Mouse (Mus musculus) CH12.LX (cell line): ENCODE results near the gene Samd10. TPM values are rescaled to one million over a fixed set of nuclear protein-coding genes. Genes with fewer than 3 reads are reported as not detected.

ENCODE experiments used
- DNase-seq: peaks from one replicate; pipeline ENCODE4 v3.0.0-alpha.2; 2013; ENCODE audit errors: extremely low read depth
- H3K27ac ChIP-seq: 2 replicates; pipeline ENCODE4 v1.5.1; 2012; ENCODE audit warnings: low read depth, mild to moderate bottlenecking, control low read depth, moderate library complexity; ENCODE audit not compliant: insufficient read depth
- H3K27me3 ChIP-seq: replicated peaks from 2 replicates; pipeline ENCODE3; 2012; ENCODE audit warnings: inconsistent platforms
- H3K36me3 ChIP-seq, 2 experiments: replicated peaks in 1 of 2; 2 replicates each; pipeline versions ENCODE3 to v1.6.1; 2012; ENCODE audit warnings: inconsistent platforms in 1 of 2, low read length in 1 of 2, mild to moderate bottlenecking in 1 of 2, mixed read lengths in 1 of 2, moderate library complexity in 1 of 2; ENCODE audit not compliant: control insufficient read depth in 1 of 2, insufficient read depth in 1 of 2
- H3K4me1 ChIP-seq, 2 experiments: 2 replicates each; pipeline ENCODE4 v1.6.1; 2012; ENCODE audit warnings: inconsistent platforms in 1 of 2, moderate library complexity in 1 of 2; ENCODE audit not compliant: insufficient read depth in 2 of 2, control insufficient read depth in 1 of 2
- H3K4me2 ChIP-seq: 2 replicates; pipeline ENCODE4 v1.6.1; 2012; ENCODE audit warnings: low read depth, mild to moderate bottlenecking, control low read depth; ENCODE audit not compliant: poor library complexity, insufficient read depth, severe bottlenecking
- H3K4me3 ChIP-seq, 3 experiments: fragments of 150-350 bp in 1 of 3; sonication (generic) in 1 of 3; replicated peaks in 1 of 3; 2 replicates each; pipeline versions ENCODE3 to v1.5.1; 2011 to 2012; ENCODE audit warnings: low read depth in 2 of 3, low read length in 2 of 3, mild to moderate bottlenecking in 2 of 3, moderate library complexity in 2 of 3, control low read depth in 1 of 3, improper control_type of control experiment in 1 of 3, inconsistent platforms in 1 of 3, mixed read lengths in 1 of 3; ENCODE audit not compliant: poor library complexity in 1 of 3
- H3K79me2 ChIP-seq: replicated peaks from 2 replicates; pipeline ENCODE4 v1.6.1; 2012; ENCODE audit warnings: mild to moderate bottlenecking, moderate library complexity; ENCODE audit not compliant: control insufficient read depth, poor library complexity, insufficient read depth, severe bottlenecking; ENCODE audit errors: extremely low read depth
- H3K9ac ChIP-seq: 2 replicates; pipeline ENCODE4 v1.6.1; 2012; ENCODE audit warnings: low read depth, mild to moderate bottlenecking, control low read depth, moderate library complexity; ENCODE audit not compliant: insufficient read depth
- H3K9me3 ChIP-seq: replicated peaks from 2 replicates; pipeline ENCODE3; 2012; ENCODE audit warnings: low read length, inconsistent platforms, mixed read lengths
- CHD1 ChIP-seq: IDR thresholded peaks from 2 replicates; pipeline ENCODE4 v1.6.1; 2012; ENCODE audit warnings: low read depth, low read length, improper control_type of control experiment, inconsistent platforms
- CTCF ChIP-seq, 2 experiments: IDR thresholded peaks in 1 of 2; conservative IDR thresholded peaks in 1 of 2; 2 replicates each; pipeline ENCODE4 v1.5.1; 2011 to 2012; ENCODE audit warnings: low read depth in 2 of 2, low read length in 2 of 2, improper control_type of control experiment in 1 of 2, inconsistent platforms in 1 of 2, mild to moderate bottlenecking in 1 of 2, moderate library complexity in 1 of 2
- E2F4 ChIP-seq: IDR thresholded peaks from 2 replicates; pipeline ENCODE4 v1.6.1; 2011; ENCODE audit warnings: low read depth, low read length, improper control_type of control experiment; ENCODE audit not compliant: insufficient replicate concordance
- ELF1 ChIP-seq: IDR thresholded peaks from 2 replicates; pipeline ENCODE4 v1.6.1; 2014; ENCODE audit warnings: low read depth, mild to moderate bottlenecking, inconsistent platforms, low read length, improper control_type of control experiment
- GABPA ChIP-seq: IDR thresholded peaks from 2 replicates; pipeline ENCODE4 v1.6.1; 2012; ENCODE audit warnings: low read depth, low read length, improper control_type of control experiment, inconsistent platforms; ENCODE audit not compliant: insufficient replicate concordance
- HCFC1 ChIP-seq: IDR thresholded peaks from 2 replicates; pipeline ENCODE4 v1.6.1; 2012; ENCODE audit warnings: low read depth, mild to moderate bottlenecking, inconsistent platforms, low read length, improper control_type of control experiment
- IRF4 ChIP-seq: IDR thresholded peaks from 2 replicates; pipeline ENCODE4 v1.6.1; 2014; ENCODE audit warnings: low read depth, mild to moderate bottlenecking, inconsistent platforms, low read length, improper control_type of control experiment
- JUN ChIP-seq: IDR thresholded peaks from 2 replicates; pipeline ENCODE4 v1.6.1; 2011; ENCODE audit warnings: low read depth, mild to moderate bottlenecking, low read length, improper control_type of control experiment, moderate library complexity; ENCODE audit not compliant: insufficient read depth
- MAFK ChIP-seq: IDR thresholded peaks from 2 replicates; pipeline ENCODE4 v1.6.1; 2011; ENCODE audit warnings: low read length, improper control_type of control experiment; ENCODE audit not compliant: insufficient replicate concordance
- MAX ChIP-seq: IDR thresholded peaks from 2 replicates; pipeline ENCODE4 v1.6.1; 2011; ENCODE audit warnings: low read length, improper control_type of control experiment
- MEF2A ChIP-seq: IDR thresholded peaks from 2 replicates; pipeline ENCODE4 v1.6.1; 2014; ENCODE audit warnings: low read depth, mild to moderate bottlenecking, inconsistent platforms, low read length, improper control_type of control experiment, borderline replicate concordance
- NRF1 ChIP-seq: IDR thresholded peaks from 2 replicates; pipeline ENCODE4 v1.6.1; 2014; ENCODE audit warnings: low read depth, mild to moderate bottlenecking, inconsistent platforms, low read length, improper control_type of control experiment, moderate library complexity
- POLR2A ChIP-seq: IDR thresholded peaks from 2 replicates; pipeline ENCODE4 v1.6.1; 2011; ENCODE audit warnings: low read depth, mild to moderate bottlenecking, improper control_type of control experiment, low read length
- RAD21 ChIP-seq: IDR thresholded peaks from 2 replicates; pipeline ENCODE4 v1.6.1; 2011; ENCODE audit warnings: low read depth, mild to moderate bottlenecking, low read length, improper control_type of control experiment, moderate library complexity
- TBP ChIP-seq: conservative IDR thresholded peaks from 2 replicates; pipeline ENCODE4 v1.6.1; 2011; ENCODE audit warnings: low read depth, low read length, improper control_type of control experiment
- TCF12 ChIP-seq: IDR thresholded peaks from 2 replicates; pipeline ENCODE4 v1.6.1; 2014; ENCODE audit warnings: low read depth, mild to moderate bottlenecking, inconsistent platforms, low read length, improper control_type of control experiment
- USF2 ChIP-seq: conservative IDR thresholded peaks from 2 replicates; pipeline ENCODE4 v1.6.1; 2011; ENCODE audit warnings: low read depth, low read length, improper control_type of control experiment
- ZMIZ1 ChIP-seq: IDR thresholded peaks from 2 replicates; pipeline ENCODE4 v1.6.1; 2012; ENCODE audit warnings: low read depth, mild to moderate bottlenecking, inconsistent platforms, low read length, improper control_type of control experiment
- dilution Hi-C: fragments of 300-500 bp; cut with MboI; formaldehyde crosslinking; loops from 2 replicates; pipeline ENCODE4 v1.14.3; 2020; ENCODE audit warnings: low sequenced_read_pairs; ENCODE audit not compliant: extremely low pct_unique_long_range_greater_than_20kb, extremely low pct_ligation_motif_present
- in situ Hi-C: fragments of 300-500 bp; cut with MboI; formaldehyde crosslinking; loops from 3 replicates; pipeline ENCODE4 v1.14.3; 2019; ENCODE audit warnings: low sequenced_read_pairs, low pct_ligation_motif_present, low pct_unique_long_range_greater_than_20kb, mixed read lengths
- polyA plus RNA-seq: library from polyadenylated mRNA; unstranded; fragments of >175 nt; gene quantifications from 2 replicates; pipeline ENCODE4 v1.2.1, GENCODE M21; 2012; ENCODE audit warnings: low read depth; ENCODE audit not compliant: insufficient read length
- total RNA-seq, 2 experiments: library from RNA; depleted of rRNA; stranded (reverse); fragments of 300-350 nt in 1 of 2; fragments of >200 nt in 1 of 2; gene quantifications; 2 replicates each; pipeline ENCODE4 v1.2.3; 2012 to 2014

Samd10 gene
- total and polyA plus RNA-seq, 3 experiments: 0.32 to 3.8 (median 0.66) TPM

GRCm38 (mm10) chr2:181602367-181602766 lies 3.4 kb upstream of the Samd10 start:
- no peak overlapping the region for H3K27ac ChIP-seq
- peak overlapping the region; percentile 95; the same call in 1 of the 2 replicates for H3K4me2 ChIP-seq
- TF ChIP-seq TBP (no peak), MAX (no peak), ELF1 (no peak), E2F4 (no peak), ZMIZ1 (no peak), IRF4 (no peak), MAFK (no peak), GABPA (no peak), CTCF (conservative IDR thresholded peaks at IDR 0.05 in 1 of 2, IDR thresholded peaks at IDR 0.05 in 1 of 2; ENCODE audit: low read depth in 2 of 2, low read length in 2 of 2) (no peak), NRF1 (no peak), RAD21 (no peak)
- DNase-seq: no peak
- peaks cover 17% of the 10 kb centered on the region for H3K79me2 ChIP-seq
- H3K9me3 ChIP-seq: no peaks in the 10 kb centered on the region
- dilution Hi-C loops (no loop called here), in situ Hi-C loops (no loop called here)
- peak overlapping the region; percentile 91 for H3K9ac ChIP-seq
- H3K27me3 ChIP-seq: peaks cover 16% of the 10 kb centered on the region
- peaks cover 7 to 35% of the 10 kb centered on the region in 2 experiments; a peak in 3 of 4 replicates for H3K4me1 ChIP-seq
- no peak overlapping the region for H3K4me3 ChIP-seq
- H3K36me3 ChIP-seq: peaks cover 0 to 12% of the 10 kb centered on the region in 2 experiments

- peaks cover 7 to 35% of the 10 kb centered on the region in 2 experiments; a peak in 3 of 4 replicates for H3K4me1 ChIP-seq
- no peak overlapping the region for H3K27ac ChIP-seq
- peaks cover 18% of the 10 kb centered on the region for H3K27me3 ChIP-seq
- H3K79me2 ChIP-seq: peaks cover 17% of the 10 kb centered on the region
- H3K36me3 ChIP-seq: peaks cover 0 to 11% of the 10 kb centered on the region in 2 experiments
- in situ Hi-C loops (no loop called here), dilution Hi-C loops (no loop called here)
- TF ChIP-seq USF2 (no peak), TCF12 (no peak), TBP (no peak), MAX (no peak), JUN (no peak), HCFC1 (no peak), GABPA (no peak), POLR2A (no peak), MEF2A (no peak), CTCF (conservative IDR thresholded peaks at IDR 0.05 in 1 of 2, IDR thresholded peaks at IDR 0.05 in 1 of 2; ENCODE audit: low read depth in 2 of 2, low read length in 2 of 2) (no peak), CHD1 (no peak)
- DNase-seq: no peak
- H3K9me3 ChIP-seq: no peaks in the 10 kb centered on the region
- peak overlapping the region; percentile 91 for H3K9ac ChIP-seq
- H3K4me2 ChIP-seq: peak overlapping the region; percentile 95
- peak overlapping the region; percentile 57 to 96 (median 80) for H3K4me3 ChIP-seq
Observed at GRCm38 (mm10) chr2:181601751-181602145, 2.7 kb upstream of the Samd10 start.
